Mouse (Mus musculus) heart, embryonic 11.5 days (tissue): ENCODE data around the gene Hook2. TPM values are rescaled to one million over a fixed set of nuclear protein-coding genes. Genes with fewer than 3 reads are reported as not detected.

ENCODE experiments used
- ATAC-seq: fragments of 200-750 bp; cut with Nextera tagmentation; replicated peaks from 2 replicates; pipeline ENCODE4 v1.8.0; 2017; ENCODE audit warnings: moderate library complexity; ENCODE audit not compliant: insufficient number of reproducible peaks, low FRiP score, low TSS enrichment
- H3K27ac ChIP-seq: fragments of 300-500 bp; sonication (generic); 2 replicates; pipeline ENCODE4 v1.5.1; 2014; ENCODE audit warnings: mild to moderate bottlenecking, low read depth, low read length
- H3K27me3 ChIP-seq: fragments of 300-500 bp; sonication (generic); 2 replicates; pipeline ENCODE4 v1.6.1; 2014; ENCODE audit warnings: mild to moderate bottlenecking, low read length, mixed read lengths; ENCODE audit not compliant: control insufficient read depth, insufficient read depth
- H3K36me3 ChIP-seq: fragments of 300-500 bp; sonication (generic); 2 replicates; pipeline ENCODE4 v1.6.1; 2014; ENCODE audit warnings: mild to moderate bottlenecking, low read length, moderate library complexity, mixed read lengths; ENCODE audit not compliant: control insufficient read depth, insufficient read depth
- H3K4me1 ChIP-seq: fragments of 300-500 bp; sonication (generic); 2 replicates; pipeline ENCODE4 v1.6.1; 2014; ENCODE audit warnings: low read length; ENCODE audit not compliant: control insufficient read depth, insufficient read depth
- H3K4me2 ChIP-seq: fragments of 300-500 bp; sonication (generic); 2 replicates; pipeline ENCODE4 v1.6.1; 2014; ENCODE audit warnings: mild to moderate bottlenecking, moderate library complexity
- H3K4me3 ChIP-seq: fragments of 300-500 bp; sonication (generic); 2 replicates; pipeline ENCODE4 v1.5.1; 2014; ENCODE audit warnings: low read depth, low read length
- H3K9ac ChIP-seq: fragments of 300-500 bp; sonication (generic); 2 replicates; pipeline ENCODE4 v1.6.1; 2014; ENCODE audit warnings: mild to moderate bottlenecking, low read depth, low read length, moderate library complexity
- H3K9me3 ChIP-seq: fragments of 300-500 bp; sonication (generic); replicated peaks from 2 replicates; pipeline ENCODE4 v1.6.1; 2016; ENCODE audit warnings: low read length; ENCODE audit not compliant: control insufficient read depth
- WGBS: fragments of 180-500 bp; shearing (Covaris S2); extraction: QIAGEN DNeasy Blood & Tissue Kit; methylation state at CpG from one replicate; pipeline ENCODE4 v1.1.7; 2014; ENCODE audit not compliant: insufficient replicate concordance; 5-methylcytosine and 5-hydroxymethylcytosine counted together
- polyA plus RNA-seq: library from polyadenylated mRNA; unstranded; fragments of >200 nt; fragmentation: Nextera tagmentation; extraction: Ambion mirVana; gene quantifications from 2 replicates; pipeline ENCODE4 v1.2.1, GENCODE M21; 2014

Gene Hook2
- 6.7 and 7.1 TPM in 2 replicates for polyA plus RNA-seq

- Histone ChIP-seq H3K9ac (peak within 1 kb of the TSS; percentile 77), H3K27ac (no peak within 1 kb of the TSS), H3K36me3 (no peaks in the 10 kb centered on the region; the same call in 1 of the 2 replicates), H3K27me3 (peaks cover 12% of the 10 kb centered on the region), H3K4me3 (peak within 1 kb of the TSS; percentile 63), H3K9me3 (no peaks in the 10 kb centered on the region), H3K4me1 (peaks cover 12% of the 10 kb centered on the region), H3K4me2 (peak within 1 kb of the TSS; percentile 99)
- WGBS: under 1% methylated on average over 28 of the region's 28 CpGs
- ATAC-seq: peak; percentile 90
Measured at GRCm38 (mm10) chr8:84990349-84990748, at the start of gene Hook2. TSS of gene Hook2 (plus strand) at chr8:84990603.

GRCm38 (mm10) chr8:84943699-84944098 lies 46.7 kb upstream of the Hook2 start:
- H3K27me3 ChIP-seq: peaks cover 66% of the 10 kb centered on the region
- no peak overlapping the region for H3K4me3 ChIP-seq
- ATAC-seq: no peak
- no peaks in the 10 kb centered on the region for H3K36me3 ChIP-seq
- H3K4me2 ChIP-seq: no peak overlapping the region
- no peak overlapping the region for H3K9ac ChIP-seq
- H3K4me1 ChIP-seq: peaks cover 4% of the 10 kb centered on the region; the same call in 1 of the 2 replicates
- no peak overlapping the region for H3K27ac ChIP-seq
- no peaks in the 10 kb centered on the region for H3K9me3 ChIP-seq
- 21% methylated on average over 4 of the region's 4 CpGs for WGBS

- H3K27ac ChIP-seq: no peak overlapping the region
- H3K4me3 ChIP-seq: no peak overlapping the region
- ATAC-seq: peak; percentile 57; the same call in 1 of the 2 replicates
- H3K9me3 ChIP-seq: no peaks in the 10 kb centered on the region
- peaks cover 4% of the 10 kb centered on the region; the same call in 1 of the 2 replicates for H3K4me1 ChIP-seq
- peak overlapping the region; percentile 14; the same call in 1 of the 2 replicates for H3K4me2 ChIP-seq
- H3K9ac ChIP-seq: no peak overlapping the region
- WGBS: 3% methylated on average over 26 of the region's 26 CpGs
- no peaks in the 10 kb centered on the region for H3K36me3 ChIP-seq
- peaks cover 64% of the 10 kb centered on the region for H3K27me3 ChIP-seq
Measured at GRCm38 (mm10) chr8:84944478-84945160, 45.8 kb upstream of the Hook2 start.

GRCm38 (mm10) chr8:84945235-84945632 lies 45.2 kb upstream of the Hook2 start:
- Histone ChIP-seq H3K27ac (no peak overlapping the region), H3K36me3 (no peaks in the 10 kb centered on the region), H3K4me1 (peaks cover 4% of the 10 kb centered on the region; the same call in 1 of the 2 replicates), H3K4me2 (peak overlapping the region; percentile 75; the same call in 1 of the 2 replicates), H3K27me3 (peaks cover 69% of the 10 kb centered on the region), H3K9ac (no peak overlapping the region), H3K4me3 (peak overlapping the region; percentile 43; the same call in 1 of the 2 replicates), H3K9me3 (no peaks in the 10 kb centered on the region)
- 11% methylated on average over 11 of the region's 11 CpGs for WGBS
- 0 out of 2 replicates have a peak, but pooled peaks have one; percentile 7 for ATAC-seq

GRCm38 (mm10) chr8:84945633-84946527 lies 44.5 kb upstream of the Hook2 start:
- WGBS: under 1% methylated on average over 47 of the region's 67 CpGs

GRCm38 (mm10) chr8:84946528-84947240 lies 43.7 kb upstream of the Hook2 start, which contains the start of gene Rtbdn:
TSS of gene Rtbdn (plus strand) at chr8:84946991.
- Histone ChIP-seq H3K9me3 (no peaks in the 10 kb centered on the region), H3K36me3 (no peaks in the 10 kb centered on the region), H3K9ac (no peak within 1 kb of the TSS), H3K4me2 (peak within 1 kb of the TSS; percentile 75), H3K4me1 (peaks cover 4% of the 10 kb centered on the region; the same call in 1 of the 2 replicates), H3K27ac (no peak within 1 kb of the TSS), H3K27me3 (peaks cover 69% of the 10 kb centered on the region), H3K4me3 (peak within 1 kb of the TSS; percentile 43)
- 12% methylated on average over 17 of the region's 17 CpGs for WGBS
- no peak for ATAC-seq

More at GRCm38 (mm10) chr8:84945633-84946527, 44.5 kb upstream of the Hook2 start:
- peak overlapping the region; percentile 43 for H3K4me3 ChIP-seq
- H3K9ac ChIP-seq: no peak overlapping the region
- H3K27me3 ChIP-seq: peaks cover 69% of the 10 kb centered on the region
- H3K9me3 ChIP-seq: no peaks in the 10 kb centered on the region
- peaks cover 4% of the 10 kb centered on the region; the same call in 1 of the 2 replicates for H3K4me1 ChIP-seq
- H3K36me3 ChIP-seq: no peaks in the 10 kb centered on the region
- ATAC-seq: 0 out of 2 replicates have a peak, but pooled peaks have one; percentile 29
- no peak overlapping the region for H3K27ac ChIP-seq
- H3K4me2 ChIP-seq: peak overlapping the region; percentile 75

GRCm38 (mm10) chr8:84947241-84947545 lies 43.2 kb upstream of the Hook2 start:
- Histone ChIP-seq H3K4me3 (no peak overlapping the region), H3K4me2 (no peak overlapping the region), H3K27me3 (peaks cover 69% of the 10 kb centered on the region), H3K9me3 (no peaks in the 10 kb centered on the region), H3K36me3 (no peaks in the 10 kb centered on the region), H3K4me1 (peaks cover 4% of the 10 kb centered on the region; the same call in 1 of the 2 replicates), H3K27ac (no peak overlapping the region), H3K9ac (no peak overlapping the region)
- ATAC-seq: no peak
- 14% methylated on average over 9 of the region's 9 CpGs for WGBS

- Histone ChIP-seq H3K4me2 (no peak overlapping the region), H3K9ac (no peak overlapping the region), H3K36me3 (no peaks in the 10 kb centered on the region), H3K4me1 (peaks cover 9% of the 10 kb centered on the region; the same call in 1 of the 2 replicates), H3K9me3 (no peaks in the 10 kb centered on the region), H3K4me3 (no peak overlapping the region), H3K27me3 (peaks cover 63% of the 10 kb centered on the region), H3K27ac (no peak overlapping the region)
- WGBS: 17% methylated on average over 12 of the region's 12 CpGs
- no peak for ATAC-seq
Measured at GRCm38 (mm10) chr8:84949753-84950152, 40.6 kb upstream of the Hook2 start.
